Mouse (Mus musculus) CH12.LX (cell line): ENCODE data around the gene Hoxb3.

Source experiments
- CHD2 ChIP-seq: IDR thresholded peaks from 2 replicates; pipeline ENCODE4 v1.6.1; 2011; ENCODE audit warnings: low read length, improper control_type of control experiment
- EP300 ChIP-seq: IDR thresholded peaks from 2 replicates; pipeline ENCODE4 v1.6.1; 2011; ENCODE audit warnings: low read length, improper control_type of control experiment
- GABPA ChIP-seq: IDR thresholded peaks from 2 replicates; pipeline ENCODE4 v1.6.1; 2012; ENCODE audit warnings: low read depth, low read length, improper control_type of control experiment, inconsistent platforms; ENCODE audit not compliant: insufficient replicate concordance
- MAX ChIP-seq: IDR thresholded peaks from 2 replicates; pipeline ENCODE4 v1.6.1; 2011; ENCODE audit warnings: low read length, improper control_type of control experiment
- POLR2A ChIP-seq: IDR thresholded peaks from 2 replicates; pipeline ENCODE4 v1.6.1; 2011; ENCODE audit warnings: low read depth, mild to moderate bottlenecking, improper control_type of control experiment, low read length
- RAD21 ChIP-seq: IDR thresholded peaks from 2 replicates; pipeline ENCODE4 v1.6.1; 2011; ENCODE audit warnings: low read depth, mild to moderate bottlenecking, low read length, improper control_type of control experiment, moderate library complexity
- TCF12 ChIP-seq: IDR thresholded peaks from 2 replicates; pipeline ENCODE4 v1.6.1; 2014; ENCODE audit warnings: low read depth, mild to moderate bottlenecking, inconsistent platforms, low read length, improper control_type of control experiment

GRCm38 (mm10) chr11:96300354-96301063, 22.6 kb upstream of the Hoxb3 start:
- TF ChIP-seq MAX (no peak), CHD2 (no peak), GABPA (no peak), EP300 (no peak), TCF12 (no peak), RAD21 (no peak), POLR2A (no peak)
